Mouse (Mus musculus) testis, adult 2 months (tissue): ENCODE measurements around the gene 1700109H08Rik.

ENCODE experiments used
- CTCF ChIP-seq: fragments of 200-500 bp; IDR thresholded peaks from 2 replicates; pipeline ENCODE4 v1.5.1; 2012; ENCODE audit warnings: low read depth, mild to moderate bottlenecking, inconsistent platforms, low read length, moderate library complexity; ENCODE audit not compliant: control insufficient read depth, insufficient read depth, insufficient replicate concordance
- POLR2A ChIP-seq: fragments of 200-500 bp; IDR thresholded peaks from 2 replicates; pipeline ENCODE4 v1.6.1; 2012; ENCODE audit warnings: low read depth, mild to moderate bottlenecking, inconsistent platforms, low read length, moderate library complexity; ENCODE audit not compliant: control insufficient read depth

- no peak for TF ChIP-seq CTCF
- TF ChIP-seq POLR2A: no peak
Observed at GRCm38 (mm10) chr5:3546226-3546625, 25.1 kb upstream of the 1700109H08Rik start.
